Mouse (Mus musculus): ENCODE results near the gene Kcnab3. TPM values are rescaled to one million over a fixed set of nuclear protein-coding genes. Genes with fewer than 3 reads are reported as not detected.
"Not testable (repeated sequence)": the region's sequence is repeated elsewhere in the genome, so short reads cannot be mapped to it uniquely, and the experiment has no call there.

The Kcnab3 gene
- total RNA-seq (2021), result 10 to 100 TPM; 72.6 to 78.9 TPM

GRCm38 (mm10) chr11:69325628-69326407 lies at the start of gene Kcnab3:
Gene Kcnab3 (plus strand): TSS chr11:69326258.
- intact Hi-C loops (cut with DNase I), result loop anchor here (5.0 kb wide), 1 partner anchor 61 kb away; no protein-coding TSS in a partner anchor

GRCm38 (mm10) chr11:69277267-69277666 lies 48.8 kb upstream of the Kcnab3 start:
- no peak for DNase-seq (ENCODE audit: low spot score in 2 of 2)
- intact Hi-C loops (cut with DNase I), result no loop called here

More at GRCm38 (mm10) chr11:69325628-69326407, at the start of gene Kcnab3:
- peak; percentile 72 to 79 for DNase-seq (ENCODE audit: low spot score in 2 of 2)

- intact Hi-C loops (cut with DNase I), result no loop called here
- DNase-seq (ENCODE audit: low spot score in 2 of 2), result no peak
These were observed 34.9 kb upstream of the Kcnab3 start for GRCm38 (mm10) chr11:69291111-69291510.

- DNase-seq (ENCODE audit: low spot score in 2 of 2), result peak; percentile 17 to 21
- intact Hi-C loops (cut with DNase I), result no loop called here
These were observed 30.8 kb upstream of the Kcnab3 start for GRCm38 (mm10) chr11:69295286-69295685.

GRCm38 (mm10) chr11:69297799-69298198 lies 28.3 kb upstream of the Kcnab3 start:
- intact Hi-C loops (cut with DNase I), result no loop called here
- no peak for DNase-seq (ENCODE audit: low spot score in 2 of 2)

GRCm38 (mm10) chr11:69298231-69298630 lies 27.8 kb upstream of the Kcnab3 start:
- intact Hi-C loops (cut with DNase I), result no loop called here

GRCm38 (mm10) chr11:69302817-69303216 lies 23.2 kb upstream of the Kcnab3 start:
- intact Hi-C loops (cut with DNase I), result no loop called here
- DNase-seq (ENCODE audit: low spot score in 2 of 2), result no peak

More at GRCm38 (mm10) chr11:69298231-69298630, 27.8 kb upstream of the Kcnab3 start:
- no peak for DNase-seq (ENCODE audit: low spot score in 2 of 2)

- intact Hi-C loops (cut with DNase I), result no loop called here
These were observed 20.8 kb upstream of the Kcnab3 start for GRCm38 (mm10) chr11:69305291-69305690.

GRCm38 (mm10) chr11:69306039-69306438 lies 20.0 kb upstream of the Kcnab3 start:
- intact Hi-C loops (cut with DNase I), result no loop called here
- no peak for DNase-seq (ENCODE audit: low spot score in 2 of 2)

More at GRCm38 (mm10) chr11:69305291-69305690, 20.8 kb upstream of the Kcnab3 start:
- DNase-seq (ENCODE audit: low spot score in 2 of 2), result no peak

GRCm38 (mm10) chr11:69311266-69311665 lies 14.8 kb upstream of the Kcnab3 start:
- DNase-seq (ENCODE audit: low spot score in 2 of 2), result no peak
- intact Hi-C loops (cut with DNase I), result no loop called here

GRCm38 (mm10) chr11:69316361-69316760 lies 9.7 kb upstream of the Kcnab3 start:
- intact Hi-C loops (cut with DNase I), result no loop called here
- DNase-seq (ENCODE audit: low spot score in 2 of 2), result no peak

GRCm38 (mm10) chr11:69318000-69318399 lies 8.1 kb upstream of the Kcnab3 start:
- intact Hi-C loops (cut with DNase I); DNase-seq (ENCODE audit: low spot score in 2 of 2): not testable (repeated sequence)

- no peak for DNase-seq (ENCODE audit: low spot score in 2 of 2)
- intact Hi-C loops (cut with DNase I), result loop anchor here (5.0 kb wide), 2 partner anchors 46 to 54 kb away; partner anchors contain the start of gene Chd3
These were observed 4.5 kb upstream of the Kcnab3 start for GRCm38 (mm10) chr11:69321580-69321979.

- peak; percentile 44 to 62 for DNase-seq (ENCODE audit: low spot score in 2 of 2)
- intact Hi-C loops (cut with DNase I), result loop anchor here (5.0 kb wide), 2 partner anchors 45 to 55 kb away; partner anchors contain the start of gene Chd3
These were observed 4.0 kb upstream of the Kcnab3 start for GRCm38 (mm10) chr11:69322010-69322409.

GRCm38 (mm10) chr11:69322693-69323471 lies 3.2 kb upstream of the Kcnab3 start:
- DNase-seq (ENCODE audit: low spot score in 2 of 2), result no peak
- intact Hi-C loops (cut with DNase I), result loop anchor here (5.0 kb wide), 2 partner anchors 44 to 56 kb away; partner anchors contain the start of gene Chd3

- DNase-seq (ENCODE audit: low spot score in 2 of 2), result peak; percentile 99
- intact Hi-C loops (cut with DNase I), result loop anchor here (5.0 kb wide), 2 partner anchors 44 to 56 kb away; partner anchors contain the start of gene Chd3
These were observed 2.4 kb upstream of the Kcnab3 start, which contains the start of the genes Cntrob and Trappc1 for GRCm38 (mm10) chr11:69323667-69324111. Gene Cntrob (minus strand): TSS chr11:69323775. Gene Trappc1 (plus strand): TSS chr11:69323980.

- intact Hi-C loops (cut with DNase I), result loop anchor here (5.0 kb wide), 3 partner anchors 43 to 63 kb away; partner anchors contain the start of gene Chd3
- DNase-seq (ENCODE audit: low spot score in 2 of 2), result no peak
These were observed 1.3 kb upstream of the Kcnab3 start for GRCm38 (mm10) chr11:69324749-69325148.

GRCm38 (mm10) chr11:69326408-69327156 lies 524 bp downstream of the Kcnab3 start:
- DNase-seq (ENCODE audit: low spot score in 2 of 2), result peak in 1 of 2 experiments; percentile 41
- intact Hi-C loops (cut with DNase I), result loop anchor here (5.0 kb wide), 1 partner anchor 61 kb away; no protein-coding TSS in a partner anchor

- no peak for DNase-seq (ENCODE audit: low spot score in 2 of 2)
- intact Hi-C loops (cut with DNase I), result loop anchor here (5.0 kb wide), 1 partner anchor 60 kb away; no protein-coding TSS in a partner anchor
These were observed 1.0 kb downstream of the Kcnab3 start for GRCm38 (mm10) chr11:69327157-69327442.

All from left cerebral cortex, postnatal 36 days (tissue).